In the genomic region with DNA sequence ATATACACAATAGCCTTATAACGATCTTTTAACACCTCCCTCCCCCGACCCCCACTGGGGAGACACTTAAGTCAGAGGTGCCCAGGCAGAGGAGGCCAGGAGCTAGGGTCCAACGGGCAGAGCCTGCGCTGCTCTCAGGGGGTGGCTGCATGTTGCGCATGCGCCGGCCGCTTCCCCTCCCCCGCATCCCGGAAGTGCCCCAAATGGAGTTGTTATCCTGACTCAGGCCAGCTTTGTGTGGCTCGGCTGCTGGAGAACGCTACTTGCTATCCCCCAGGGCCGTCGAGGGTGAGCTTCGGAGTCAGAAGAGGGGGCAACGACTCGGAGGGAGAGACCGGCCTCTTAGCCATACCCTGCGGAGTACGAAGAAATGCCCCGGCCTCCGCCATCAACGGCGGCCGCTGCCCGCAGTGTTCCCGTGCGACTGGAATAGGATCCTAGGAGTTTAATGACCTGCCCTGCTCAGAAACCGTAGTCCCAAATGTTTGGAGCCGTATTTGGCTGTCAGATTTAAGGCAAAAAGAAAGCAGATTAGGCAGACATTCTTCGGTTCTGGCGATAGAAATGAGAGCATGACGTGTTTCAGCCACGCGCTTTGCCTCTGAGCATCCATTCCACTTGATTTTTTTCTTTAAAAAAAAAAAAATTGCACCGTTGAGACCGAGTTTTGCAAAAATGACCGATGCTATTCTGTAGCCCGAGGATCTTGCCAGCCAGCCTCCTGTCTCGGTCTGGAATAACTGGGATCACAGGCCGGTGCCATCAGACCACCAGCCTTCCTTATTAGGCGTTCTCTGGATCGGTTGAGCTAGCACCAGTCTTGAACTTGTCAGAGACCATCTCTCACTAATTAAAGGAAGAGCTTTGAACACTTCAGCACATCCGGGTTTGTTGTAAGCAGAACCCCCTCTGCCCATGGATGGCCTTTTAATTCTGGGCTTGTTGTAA, we compare ENCODE assay signal across 8 mouse cellular contexts. TPM values are rescaled to one million over a fixed set of nuclear protein-coding genes. Genes with fewer than 3 reads are reported as not detected.
DNase-seq lines count a peak whose midpoint lies in the region; ATAC-seq and TF ChIP-seq lines count a peak whose summit lies in the region.

No protein-coding gene starts in this region.

- peak; percentile 79 to 86 for DNase-seq in CD8-positive naive resting alpha-beta T cell, adult 2 months (ENCODE audit: low read depth in 2 of 2, low spot score in 2 of 2)
- peak; percentile 82 for DNase-seq in c-Kit-positive CD71-positive TER-119-positive erythroid progenitor cells, embryonic 14.5 days (ENCODE audit: low spot score)
- peak; percentile 92 to 94 for DNase-seq in heart, postnatal 10 days
- peak; percentile 92 to 94 for DNase-seq in kidney, postnatal 4 days
- DNase-seq in liver, postnatal 0 days, result peak; percentile 92

- H3K4me2 ChIP-seq in forebrain, embryonic 13.5 days, result peak overlapping the region; percentile 64
- peak overlapping the region; percentile 86 for H3K4me2 ChIP-seq in liver, postnatal 0 days (ENCODE audit: low read depth, low read length)
- H3K4me2 ChIP-seq in neural tube, embryonic 14.5 days (ENCODE audit: low read depth, low read length), result peak overlapping the region; percentile 78

- H3K27ac ChIP-seq in forebrain, embryonic 13.5 days, result peak overlapping the region; percentile 91
- H3K27ac ChIP-seq in liver, postnatal 0 days (ENCODE audit: low read depth), result peak overlapping the region; percentile 93
- H3K27ac ChIP-seq in neural tube, embryonic 14.5 days (ENCODE audit: low read depth, low read length), result peak overlapping the region; percentile 95
- H3K27ac ChIP-seq in testis, adult 2 months (ENCODE audit: control insufficient read depth, insufficient read depth, low read depth, low read length), result peak overlapping the region; percentile 98

- no peak for TF ChIP-seq EP300 in liver, postnatal 0 days (IDR thresholded peaks at IDR 0.05; ENCODE audit: low read depth)

- no peak for TF ChIP-seq CTCF in liver, postnatal 0 days (IDR thresholded peaks at IDR 0.05; ENCODE audit: low read depth)
- no peak for TF ChIP-seq CTCF in testis, adult 2 months (IDR thresholded peaks at IDR 0.05; ENCODE audit: control insufficient read depth, insufficient read depth, insufficient replicate concordance, low read depth, low read length)

- peak overlapping the region; percentile 89 for H3K9ac ChIP-seq in forebrain, embryonic 13.5 days
- H3K9ac ChIP-seq in liver, postnatal 0 days (replicated peaks), result peak overlapping the region; percentile 80
- H3K9ac ChIP-seq in neural tube, embryonic 14.5 days (replicated peaks; ENCODE audit: low read depth, low read length), result peak overlapping the region; percentile 91

- intact Hi-C loops in heart, postnatal 10 days (cut with DNase I), result no loop called here

- no peaks in the 10 kb centered on the region for H3K9me3 ChIP-seq in forebrain, embryonic 13.5 days (replicated peaks)
- no peaks in the 10 kb centered on the region for H3K9me3 ChIP-seq in liver, postnatal 0 days (ENCODE audit: low read length)
- no peaks in the 10 kb centered on the region for H3K9me3 ChIP-seq in neural tube, embryonic 14.5 days (ENCODE audit: control insufficient read depth, low read length)

- H3K4me3 ChIP-seq in forebrain, embryonic 13.5 days, result peak overlapping the region; percentile 69
- H3K4me3 ChIP-seq in liver, postnatal 0 days (ENCODE audit: low read depth, low read length), result peak overlapping the region; percentile 69
- peak overlapping the region; percentile 69 for H3K4me3 ChIP-seq in neural tube, embryonic 14.5 days (ENCODE audit: low read depth, low read length)
- peak overlapping the region; percentile 95 for H3K4me3 ChIP-seq in testis, adult 2 months (ENCODE audit: control insufficient read depth, low read depth, low read length)

- ATAC-seq in forebrain, embryonic 13.5 days, result peak; percentile 96
- ATAC-seq in liver, postnatal 0 days, result peak; percentile 89
- peak; percentile 91 for ATAC-seq in neural tube, embryonic 14.5 days (ENCODE audit: low read depth)

- 3% methylated on average over 44 of the region's 44 CpGs for WGBS in forebrain, embryonic 13.5 days
- WGBS in liver, postnatal 0 days (ENCODE audit: insufficient replicate concordance), result 4% methylated on average over 44 of the region's 44 CpGs
- 4% methylated on average over 44 of the region's 44 CpGs for WGBS in neural tube, embryonic 14.5 days

- TF ChIP-seq POLR2A in testis, adult 2 months (IDR thresholded peaks at IDR 0.05; ENCODE audit: control insufficient read depth, low read depth, low read length), result peak; percentile 80

- H3K27me3 ChIP-seq in forebrain, embryonic 13.5 days, result no peaks in the 10 kb centered on the region
- no peaks in the 10 kb centered on the region for H3K27me3 ChIP-seq in liver, postnatal 0 days (ENCODE audit: insufficient read depth, low read length)
- no peaks in the 10 kb centered on the region for H3K27me3 ChIP-seq in neural tube, embryonic 14.5 days (ENCODE audit: control insufficient read depth, insufficient read depth, low read length)
- no peaks in the 10 kb centered on the region for H3K27me3 ChIP-seq in testis, adult 2 months (ENCODE audit: control insufficient read depth, insufficient read depth, low read length)

- H3K36me3 ChIP-seq in forebrain, embryonic 13.5 days (ENCODE audit: poor library complexity, severe bottlenecking), result peaks cover 28% of the 10 kb centered on the region
- no peaks in the 10 kb centered on the region for H3K36me3 ChIP-seq in liver, postnatal 0 days (replicated peaks; ENCODE audit: insufficient read depth, low read length)
- H3K36me3 ChIP-seq in neural tube, embryonic 14.5 days (ENCODE audit: control insufficient read depth, insufficient read depth, low read length), result no peaks in the 10 kb centered on the region
- H3K36me3 ChIP-seq in testis, adult 2 months (ENCODE audit: control insufficient read depth, insufficient read depth, low read length), result no peaks in the 10 kb centered on the region

- H3K4me1 ChIP-seq in forebrain, embryonic 13.5 days, result peaks cover 18% of the 10 kb centered on the region
- peaks cover 23% of the 10 kb centered on the region for H3K4me1 ChIP-seq in liver, postnatal 0 days (ENCODE audit: insufficient read depth)
- H3K4me1 ChIP-seq in neural tube, embryonic 14.5 days (ENCODE audit: control insufficient read depth, insufficient read depth, low read length), result 0 out of 2 replicates have a peak, but pooled peaks cover 14% of the 10 kb centered on the region
- peaks cover 13% of the 10 kb centered on the region for H3K4me1 ChIP-seq in testis, adult 2 months (ENCODE audit: control insufficient read depth, insufficient read depth, low read length)

RNA-seq across cellular contexts. Expression of gene Tmem44, which starts 39.9 kb away (rescaled TPM):
- 56.2 and 60.8 TPM in 2 replicates for polyA plus RNA-seq in forebrain, embryonic 13.5 days (2015; fragmentation: Nextera tagmentation; extraction: Ambion mirVana)
- total RNA-seq in heart, postnatal 10 days (2021), result 10 to 100 TPM; 15.6 to 18.5 TPM
- polyA plus RNA-seq in liver, postnatal 0 days (2015; fragmentation: Nextera tagmentation; extraction: Ambion mirVana), result 0.73 and 0.89 TPM in 2 replicates
- 65.0 and 73.8 TPM in 2 replicates for polyA plus RNA-seq in neural tube, embryonic 14.5 days (2014; fragmentation: Nextera tagmentation; extraction: Ambion mirVana)
- 1.2 and 1.7 TPM in 2 replicates for polyA plus RNA-seq in testis, adult 2 months (2012; rRNA removed)

Comparison
In these comparisons a context has a peak if more than half of its experiments do, and no peak if none do; other contexts are left out.
1. Peak in every context shown above with its lines: DNase-seq, ATAC-seq, H3K4me3 ChIP-seq and H3K27ac ChIP-seq.
2. RNA of gene Tmem44, which starts 39.9 kb away (polyA plus RNA-seq): 65.0 to 73.8 TPM in neural tube, embryonic 14.5 days and 56.2 to 60.8 TPM in forebrain, embryonic 13.5 days; 1.2 to 1.7 TPM in testis, adult 2 months and 0.73 to 0.89 TPM in liver, postnatal 0 days; every median in the first group is over 10 times any median in the second.